Mouse (Mus musculus) testis, adult 2 months (tissue): ENCODE measurements around the gene Scarf1.
"Not testable (repeated sequence)": the region's sequence is repeated elsewhere in the genome, so short reads cannot be mapped to it uniquely, and the experiment has no call there.

Experiments used
- CTCF ChIP-seq: fragments of 200-500 bp; IDR thresholded peaks from 2 replicates; pipeline ENCODE4 v1.5.1; 2012; ENCODE audit warnings: low read depth, mild to moderate bottlenecking, inconsistent platforms, low read length, moderate library complexity; ENCODE audit not compliant: control insufficient read depth, insufficient read depth, insufficient replicate concordance
- POLR2A ChIP-seq: fragments of 200-500 bp; IDR thresholded peaks from 2 replicates; pipeline ENCODE4 v1.6.1; 2012; ENCODE audit warnings: low read depth, mild to moderate bottlenecking, inconsistent platforms, low read length, moderate library complexity; ENCODE audit not compliant: control insufficient read depth

GRCm38 (mm10) chr11:75556006-75556405 is 42.7 kb downstream of the Scarf1 start:
- TF ChIP-seq POLR2A, CTCF: not testable (repeated sequence)
